18 mouse cellular contexts compared by ENCODE assay signal in genomic region chr5:127347053-127347748, GRCm38 (mm10).
DNase-seq lines count a peak whose midpoint lies in the region; ATAC-seq and TF ChIP-seq lines count a peak whose summit lies in the region.
"Had no signal": no experiment of that assay in that cellular context is flagged by ENCODE, and none has a peak within 500 bp of the region (broad histone marks: within the 10 kb centered on the region; RNA-seq: fewer than 3 reads in every experiment).

No protein-coding gene starts in this region.

- DNase-seq in limb, embryonic 14.5 days (ENCODE audit: low spot score), result no peak
- DNase-seq in limb, embryonic 10.5 days (ENCODE audit: low spot score), result no peak
- DNase-seq in embryonic facial prominence, embryonic 14.5 days (ENCODE audit: low spot score), result peak; percentile 58
- no peak for DNase-seq in layer of hippocampus, adult 9-11 months
- DNase-seq in kidney, postnatal 14 days, result no peak
- no peak for DNase-seq in T-cell, adult 2 months (ENCODE audit: low spot score)
- DNase-seq: adrenal gland, adult 2 months; cerebellum, adult 9-10 months; gastrocnemius, postnatal 10 days; heart, adult 2 months; kidney, adult 9 months; liver; lung, adult 18-20 months; thymus, adult 18-20 months had no signal

- WGBS in limb, embryonic 14.5 days, result 54% methylated on average over 12 of the region's 12 CpGs
- WGBS in limb, embryonic 10.5 days, result 79% methylated on average over 12 of the region's 12 CpGs
- 47% methylated on average over 12 of the region's 12 CpGs for WGBS in embryonic facial prominence, embryonic 14.5 days
- WGBS in hindbrain, embryonic 12.5 days, result 45% methylated on average over 12 of the region's 12 CpGs
- whole genome bisulfite sequencing in neural tube, embryonic 14.5 days, result 28% methylated on average over 12 of the region's 12 CpGs

- no peaks in the 10 kb centered on the region for H3K27me3 ChIP-seq in limb, embryonic 14.5 days (ENCODE audit: control insufficient read depth, insufficient read depth, low read length)
- H3K27me3 ChIP-seq in limb, embryonic 10.5 days (ENCODE audit: low read depth, poor library complexity, severe bottlenecking), result no peaks in the 10 kb centered on the region
- no peaks in the 10 kb centered on the region for H3K27me3 ChIP-seq in embryonic facial prominence, embryonic 14.5 days (replicated peaks; ENCODE audit: control insufficient read depth, insufficient read depth, low read length)
- H3K27me3 ChIP-seq in hindbrain, embryonic 12.5 days, result no peaks in the 10 kb centered on the region
- H3K27me3 ChIP-seq in neural tube, embryonic 14.5 days (ENCODE audit: control insufficient read depth, insufficient read depth, low read length), result no peaks in the 10 kb centered on the region

- H3K4me3 ChIP-seq in limb, embryonic 14.5 days (replicated peaks; ENCODE audit: low read length), result no peak overlapping the region
- no peak overlapping the region for H3K4me3 ChIP-seq in limb, embryonic 10.5 days
- H3K4me3 ChIP-seq in embryonic facial prominence, embryonic 14.5 days (ENCODE audit: low read depth, low read length), result no peak overlapping the region
- H3K4me3 ChIP-seq in hindbrain, embryonic 12.5 days, result no peak overlapping the region
- H3K4me3 ChIP-seq in neural tube, embryonic 14.5 days (ENCODE audit: low read depth, low read length), result no peak overlapping the region
- H3K4me3 ChIP-seq: heart, adult 2 months had no signal

- H3K36me3 ChIP-seq in limb, embryonic 14.5 days (ENCODE audit: control insufficient read depth, insufficient read depth, low read length), result no peaks in the 10 kb centered on the region
- H3K36me3 ChIP-seq in limb, embryonic 10.5 days, result peaks cover 33% of the 10 kb centered on the region
- no peaks in the 10 kb centered on the region for H3K36me3 ChIP-seq in embryonic facial prominence, embryonic 14.5 days (ENCODE audit: control insufficient read depth, insufficient read depth, low read length)
- no peaks in the 10 kb centered on the region for H3K36me3 ChIP-seq in hindbrain, embryonic 12.5 days
- H3K36me3 ChIP-seq in neural tube, embryonic 14.5 days (ENCODE audit: control insufficient read depth, insufficient read depth, low read length), result no peaks in the 10 kb centered on the region
- H3K36me3 ChIP-seq: G1E had no signal

- ATAC-seq in limb, embryonic 14.5 days (ENCODE audit: low FRiP score, low read depth), result no peak
- no peak for ATAC-seq in embryonic facial prominence, embryonic 14.5 days (ENCODE audit: low read depth)
- no peak for ATAC-seq in hindbrain, embryonic 12.5 days (ENCODE audit: low FRiP score)
- ATAC-seq in neural tube, embryonic 14.5 days (ENCODE audit: low read depth), result peak; percentile 58; the same call in 1 of the 2 replicates
- ATAC-seq: inflammation-experienced regulatory T-cells, adult 6 months had no signal

- no peaks in the 10 kb centered on the region for H3K9me3 ChIP-seq in limb, embryonic 14.5 days (ENCODE audit: control insufficient read depth, low read length)
- no peaks in the 10 kb centered on the region for H3K9me3 ChIP-seq in limb, embryonic 10.5 days (replicated peaks)
- no peaks in the 10 kb centered on the region for H3K9me3 ChIP-seq in embryonic facial prominence, embryonic 14.5 days (ENCODE audit: control insufficient read depth, low read length)
- H3K9me3 ChIP-seq in hindbrain, embryonic 12.5 days (replicated peaks), result no peaks in the 10 kb centered on the region
- H3K9me3 ChIP-seq in neural tube, embryonic 14.5 days (ENCODE audit: control insufficient read depth, low read length), result no peaks in the 10 kb centered on the region

- H3K9ac ChIP-seq in limb, embryonic 14.5 days (ENCODE audit: low read depth, low read length, severe bottlenecking), result no peak overlapping the region
- no peak overlapping the region for H3K9ac ChIP-seq in embryonic facial prominence, embryonic 14.5 days (ENCODE audit: low read depth, low read length)
- no peak overlapping the region for H3K9ac ChIP-seq in hindbrain, embryonic 12.5 days
- H3K9ac ChIP-seq in neural tube, embryonic 14.5 days (replicated peaks; ENCODE audit: low read depth, low read length), result no peak overlapping the region

- no peak overlapping the region for H3K4me2 ChIP-seq in limb, embryonic 14.5 days (replicated peaks; ENCODE audit: low read depth, low read length, severe bottlenecking)
- no peak overlapping the region for H3K4me2 ChIP-seq in embryonic facial prominence, embryonic 14.5 days (ENCODE audit: low read depth, low read length)
- no peak overlapping the region for H3K4me2 ChIP-seq in hindbrain, embryonic 12.5 days (replicated peaks)
- no peak overlapping the region for H3K4me2 ChIP-seq in neural tube, embryonic 14.5 days (ENCODE audit: low read depth, low read length)

- H3K4me1 ChIP-seq in limb, embryonic 14.5 days (ENCODE audit: control insufficient read depth, insufficient read depth, low read length), result peaks cover 13% of the 10 kb centered on the region
- peaks cover 19% of the 10 kb centered on the region for H3K4me1 ChIP-seq in limb, embryonic 10.5 days
- H3K4me1 ChIP-seq in embryonic facial prominence, embryonic 14.5 days (ENCODE audit: control insufficient read depth, insufficient read depth, low read length), result peaks cover 20% of the 10 kb centered on the region
- peaks cover 23% of the 10 kb centered on the region for H3K4me1 ChIP-seq in hindbrain, embryonic 12.5 days
- peaks cover 9% of the 10 kb centered on the region; the same call in 1 of the 2 replicates for H3K4me1 ChIP-seq in neural tube, embryonic 14.5 days (ENCODE audit: control insufficient read depth, insufficient read depth, low read length)

- no peak for TF ChIP-seq POLR2A in limb, embryonic 14.5 days (IDR thresholded peaks at IDR 0.05; ENCODE audit: borderline replicate concordance, extremely low read depth, insufficient read depth, insufficient read length)

- 0 out of 2 replicates have a peak overlapping the region, but pooled peaks have one; percentile 38 for H3K27ac ChIP-seq in limb, embryonic 14.5 days (replicated peaks; ENCODE audit: low read depth, low read length)
- no peak overlapping the region for H3K27ac ChIP-seq in limb, embryonic 10.5 days
- peak overlapping the region; percentile 48 for H3K27ac ChIP-seq in embryonic facial prominence, embryonic 14.5 days (replicated peaks; ENCODE audit: low read depth, low read length)
- peak overlapping the region; percentile 52; the same call in 1 of the 2 replicates for H3K27ac ChIP-seq in hindbrain, embryonic 12.5 days
- no peak overlapping the region for H3K27ac ChIP-seq in neural tube, embryonic 14.5 days (ENCODE audit: low read depth, low read length)
- H3K27ac ChIP-seq: heart, adult 2 months had no signal

Comparison
In these comparisons a context has a peak if more than half of its experiments do, and no peak if none do; other contexts are left out.
1. H3K27ac ChIP-seq: peak in limb, embryonic 14.5 days (single experiment), embryonic facial prominence, embryonic 14.5 days (single experiment) and hindbrain, embryonic 12.5 days (single experiment); none in limb, embryonic 10.5 days (single experiment) and neural tube, embryonic 14.5 days (single experiment).